Mouse (Mus musculus) c-Kit-negative CD71-positive TER-119-positive erythroid progenitor cells, embryonic 14.5 days (primary cell): ENCODE measurements at regions not wholly inside any gene's neighbourhood (a gene's known extent, or its start where the extent isn't known, plus 50 kb on each side); places are given as distances from the start of the nearest gene placed in this dataset.
A peak's percentile ranks its signal among the peaks of the same experiment; 100 is the strongest.
"Not testable (repeated sequence)": the region's sequence is repeated elsewhere in the genome, so short reads cannot be mapped to it uniquely, and the experiment has no call there.

Experiments used
- DNase-seq: peaks from one replicate; pipeline ENCODE4 v3.0.0-alpha.2; 2013; ENCODE audit warnings: low read depth, low spot score

- no peak for DNase-seq
Measured at GRCm38 (mm10) chr8:96174996-96175395, 286.6 kb upstream of the Got2 start.

- no peak for DNase-seq
Measured at GRCm38 (mm10) chr8:96164933-96165332, 276.6 kb upstream of the Got2 start.

GRCm38 (mm10) chr8:96159899-96160298 lies 271.6 kb upstream of the Got2 start:
- DNase-seq, result no peak

- DNase-seq, result peak; percentile 11
Measured at GRCm38 (mm10) chr8:96152496-96153250, 264.3 kb upstream of the Got2 start.

GRCm38 (mm10) chr8:96152056-96152455 lies 263.7 kb upstream of the Got2 start:
- DNase-seq, result no peak

GRCm38 (mm10) chr8:96151065-96151472 lies 262.7 kb upstream of the Got2 start:
- no peak for DNase-seq

- no peak for DNase-seq
Measured at GRCm38 (mm10) chr8:96132183-96132582, 243.8 kb upstream of the Got2 start.

GRCm38 (mm10) chr8:96128329-96128728 lies 240.0 kb upstream of the Got2 start:
- no peak for DNase-seq

GRCm38 (mm10) chr8:96100817-96101216 lies 212.5 kb upstream of the Got2 start:
- DNase-seq, result no peak

GRCm38 (mm10) chr8:96092931-96093330 lies 204.6 kb upstream of the Got2 start:
- DNase-seq, result no peak

GRCm38 (mm10) chr8:96090231-96090630 lies 201.9 kb upstream of the Got2 start:
- DNase-seq, result no peak

GRCm38 (mm10) chr8:96068306-96068705 lies 180.0 kb upstream of the Got2 start:
- DNase-seq, result no peak

GRCm38 (mm10) chr8:96047686-96048085 lies 159.3 kb upstream of the Got2 start:
- DNase-seq, result no peak

GRCm38 (mm10) chr8:96042335-96042734 lies 154.0 kb upstream of the Got2 start:
- DNase-seq, result no peak

- no peak for DNase-seq
Measured at GRCm38 (mm10) chr8:96040216-96040615, 151.9 kb upstream of the Got2 start.

GRCm38 (mm10) chr8:96018742-96019141 lies 130.4 kb upstream of the Got2 start:
- DNase-seq, result not testable (repeated sequence)

- no peak for DNase-seq
Measured at GRCm38 (mm10) chr8:96012002-96012401, 123.7 kb upstream of the Got2 start.

- DNase-seq, result no peak
Measured at GRCm38 (mm10) chr8:95991826-95992463, 103.6 kb upstream of the Got2 start.

- no peak for DNase-seq
Measured at GRCm38 (mm10) chr8:95988616-95989380, 100.5 kb upstream of the Got2 start.

- no peak for DNase-seq
Measured at GRCm38 (mm10) chr8:95987011-95987440, 98.7 kb upstream of the Got2 start.

- DNase-seq, result no peak
Measured at GRCm38 (mm10) chr8:95986410-95986809, 98.1 kb upstream of the Got2 start.

GRCm38 (mm10) chr8:95983690-95984089 lies 95.3 kb upstream of the Got2 start:
- no peak for DNase-seq
